Mouse (Mus musculus): Measurements from ENCODE around the gene Tal1. TPM values are rescaled to one million over a fixed set of nuclear protein-coding genes. Genes with fewer than 3 reads are reported as not detected.

Gene Tal1
- 2.5 and 4.0 TPM in 2 replicates for total RNA-seq (2014; rRNA removed)
- 0.34 and 0.54 TPM in 2 replicates for polyA plus RNA-seq (2015; fragmentation: Nextera tagmentation; extraction: Ambion mirVana)

DNA sequence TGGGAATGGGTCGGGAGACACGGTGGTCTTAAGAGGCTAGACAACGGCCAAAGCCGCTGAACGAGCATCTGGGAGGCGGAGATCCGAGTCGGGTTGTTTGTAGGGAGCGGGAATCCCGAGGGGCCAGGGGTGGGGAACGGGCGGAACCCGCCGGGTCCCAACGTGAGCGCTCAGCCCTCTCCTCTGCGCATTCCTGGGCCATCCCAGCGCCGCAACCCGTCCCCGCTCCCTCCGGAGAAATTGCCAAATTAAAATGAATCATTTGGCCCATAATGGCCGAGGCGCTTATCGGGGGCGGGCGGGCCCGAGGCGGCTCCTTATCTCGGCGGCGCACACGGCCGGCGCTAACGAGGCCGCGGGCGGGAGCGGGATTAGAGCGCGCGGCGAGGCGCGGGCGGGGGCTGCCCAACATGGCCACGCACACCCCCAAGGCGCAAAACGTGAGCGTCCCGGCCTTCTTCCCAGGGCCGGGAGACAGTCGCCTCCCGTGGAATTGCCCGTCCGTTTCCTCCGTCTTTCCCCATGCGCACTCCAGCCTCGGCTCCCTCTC lies at the start of gene Tal1:
Gene Tal1, plus strand, starts transcription at position 56 of the 550 bp plus-strand sequence.
- H3K9me3 ChIP-seq (ENCODE audit: low read length) = no peaks in the 10 kb centered on the region
- H3K36me3 ChIP-seq (ENCODE audit: insufficient read depth) = no peaks in the 10 kb centered on the region
- no peak for TF ChIP-seq CTCF (IDR thresholded peaks at IDR 0.05; ENCODE audit: low read depth)
- H3K9ac ChIP-seq = 0 out of 2 replicates have a peak within 1 kb of the TSS, but pooled peaks have one; percentile 14
- DNase-seq (peak; percentile 50), ATAC-seq (peak; percentile 38)
- under 1% methylated on average over 60 of the region's 60 CpGs for WGBS
- H3K4me1 ChIP-seq (ENCODE audit: insufficient read depth) = no peaks in the 10 kb centered on the region
- H3K27ac ChIP-seq (ENCODE audit: low read depth, low read length) = peak within 1 kb of the TSS; percentile 57
- H3K27me3 ChIP-seq (ENCODE audit: insufficient read depth, low read length) = peaks cover 84% of the 10 kb centered on the region
- peak within 1 kb of the TSS; percentile 44 for H3K4me2 ChIP-seq (ENCODE audit: low read depth)
- peak within 1 kb of the TSS; percentile 29 for H3K4me3 ChIP-seq (ENCODE audit: low read depth, low read length)

DNA sequence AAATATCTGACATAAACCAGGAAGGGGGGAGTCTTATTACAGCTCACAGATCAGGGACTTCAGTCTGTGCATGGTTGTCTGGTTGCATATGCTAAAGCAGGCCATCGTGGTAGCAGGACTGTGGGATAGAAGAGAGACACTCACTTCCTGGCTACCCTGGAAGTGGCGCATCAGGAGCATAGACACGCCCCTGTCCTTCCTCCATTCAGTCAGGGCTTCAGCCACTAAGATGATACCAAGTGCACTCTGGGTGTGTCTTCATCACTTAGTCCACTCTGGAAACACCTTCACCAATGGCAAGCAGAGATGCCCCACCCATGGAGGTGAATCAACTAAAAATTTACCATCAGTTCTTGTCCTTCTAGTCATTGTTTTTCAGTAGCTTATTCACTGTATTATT lies 42.0 kb upstream of the Tal1 start:
- ATAC-seq (no peak), DNase-seq (no peak)
- H3K4me3 ChIP-seq (ENCODE audit: low read depth, low read length) = no peak overlapping the region
- H3K27ac ChIP-seq (ENCODE audit: low read depth, low read length) = no peak overlapping the region
- H3K9ac ChIP-seq = no peak overlapping the region
- H3K9me3 ChIP-seq (ENCODE audit: low read length) = no peaks in the 10 kb centered on the region
- H3K4me2 ChIP-seq (ENCODE audit: low read depth) = no peak overlapping the region
- no peak for TF ChIP-seq CTCF (IDR thresholded peaks at IDR 0.05; ENCODE audit: low read depth)
- no peaks in the 10 kb centered on the region for H3K4me1 ChIP-seq (ENCODE audit: insufficient read depth)
- no peaks in the 10 kb centered on the region for H3K27me3 ChIP-seq (ENCODE audit: insufficient read depth, low read length)
- WGBS = 96% methylated on average over 3 of the region's 3 CpGs
- no peaks in the 10 kb centered on the region for H3K36me3 ChIP-seq (ENCODE audit: insufficient read depth)

GRCm38 (mm10) chr4:115019997-115020396 lies 36.2 kb upstream of the Tal1 start:
- H3K4me1 ChIP-seq (ENCODE audit: insufficient read depth) = no peaks in the 10 kb centered on the region
- no peaks in the 10 kb centered on the region for H3K9me3 ChIP-seq (ENCODE audit: low read length)
- no peak overlapping the region for H3K27ac ChIP-seq (ENCODE audit: low read depth, low read length)
- H3K4me3 ChIP-seq (ENCODE audit: low read depth, low read length) = no peak overlapping the region
- H3K27me3 ChIP-seq (ENCODE audit: insufficient read depth, low read length) = no peaks in the 10 kb centered on the region
- no peaks in the 10 kb centered on the region for H3K36me3 ChIP-seq (ENCODE audit: insufficient read depth)
- H3K9ac ChIP-seq = no peak overlapping the region
- ATAC-seq = no peak
- no peak for TF ChIP-seq CTCF (IDR thresholded peaks at IDR 0.05; ENCODE audit: low read depth)
- no peak for DNase-seq
- WGBS = 90% methylated on average over 3 of the region's 3 CpGs
- H3K4me2 ChIP-seq (ENCODE audit: low read depth) = no peak overlapping the region

DNA sequence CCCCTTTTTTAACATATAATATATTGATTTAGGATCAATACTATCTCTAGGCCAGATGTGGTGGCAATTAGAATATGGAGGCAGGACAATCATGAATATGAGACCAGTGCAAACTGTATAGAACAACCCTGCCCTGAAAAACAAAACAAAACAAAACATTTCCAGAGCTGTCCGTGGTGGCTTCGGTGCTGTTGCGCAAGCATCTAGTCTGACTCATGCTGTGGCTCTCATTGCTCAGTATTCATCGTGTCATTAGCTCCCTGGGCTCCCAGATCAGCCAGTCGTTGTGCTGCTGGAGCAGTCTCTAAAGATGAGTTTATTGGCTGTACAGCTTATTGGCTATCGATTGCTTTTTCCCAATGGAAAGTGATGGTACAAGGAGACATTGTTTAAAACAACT lies 21.2 kb upstream of the Tal1 start:
- no peaks in the 10 kb centered on the region for H3K36me3 ChIP-seq (ENCODE audit: insufficient read depth)
- no peak overlapping the region for H3K4me3 ChIP-seq (ENCODE audit: low read depth, low read length)
- no peak for TF ChIP-seq CTCF (IDR thresholded peaks at IDR 0.05; ENCODE audit: low read depth)
- no peak overlapping the region for H3K4me2 ChIP-seq (ENCODE audit: low read depth)
- ATAC-seq (no peak), DNase-seq (no peak)
- no peak overlapping the region for H3K9ac ChIP-seq
- no peaks in the 10 kb centered on the region for H3K9me3 ChIP-seq (ENCODE audit: low read length)
- 80% methylated on average over 6 of the region's 6 CpGs for WGBS
- no peaks in the 10 kb centered on the region for H3K4me1 ChIP-seq (ENCODE audit: insufficient read depth)
- H3K27me3 ChIP-seq (ENCODE audit: insufficient read depth, low read length) = no peaks in the 10 kb centered on the region
- H3K27ac ChIP-seq (ENCODE audit: low read depth, low read length) = no peak overlapping the region

DNA sequence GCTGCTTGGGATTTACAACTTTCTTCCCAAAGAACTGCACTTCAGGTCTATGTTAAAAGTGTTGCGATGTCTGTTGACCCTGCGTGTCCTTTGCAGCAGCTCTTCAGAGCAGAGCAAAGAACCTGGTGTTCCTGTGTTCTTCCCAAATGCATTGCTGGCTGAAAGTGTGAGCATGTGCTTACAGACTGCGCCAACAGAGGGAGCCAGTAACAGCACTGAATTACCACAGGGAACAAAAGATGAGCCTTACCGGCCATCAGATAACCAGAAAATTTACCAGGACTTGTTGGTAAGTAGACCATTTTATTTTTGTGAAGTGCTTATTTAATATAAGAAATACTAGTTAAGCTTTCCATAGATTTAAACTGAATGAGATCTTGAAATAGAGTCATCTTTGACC lies 18.0 kb upstream of the Tal1 start:
- Histone ChIP-seq H3K27me3 (ENCODE audit: insufficient read depth, low read length) (no peaks in the 10 kb centered on the region), H3K4me1 (ENCODE audit: insufficient read depth) (no peaks in the 10 kb centered on the region), H3K36me3 (ENCODE audit: insufficient read depth) (no peaks in the 10 kb centered on the region), H3K9me3 (ENCODE audit: low read length) (no peaks in the 10 kb centered on the region), H3K27ac (ENCODE audit: low read depth, low read length) (no peak overlapping the region), H3K4me2 (ENCODE audit: low read depth) (no peak overlapping the region), H3K4me3 (ENCODE audit: low read depth, low read length) (no peak overlapping the region), H3K9ac (no peak overlapping the region)
- ATAC-seq (peak; percentile 40; the same call in 1 of the 2 replicates), DNase-seq (peak; percentile 59)
- WGBS = 38% methylated on average over 4 of the region's 4 CpGs
- TF ChIP-seq CTCF (IDR thresholded peaks at IDR 0.05; ENCODE audit: low read depth) = peak; percentile 81

GRCm38 (mm10) chr4:115045621-115046020 lies 10.6 kb upstream of the Tal1 start:
- peaks cover 9% of the 10 kb centered on the region; the same call in 1 of the 2 replicates for H3K27me3 ChIP-seq (ENCODE audit: insufficient read depth, low read length)
- H3K36me3 ChIP-seq (ENCODE audit: insufficient read depth) = no peaks in the 10 kb centered on the region
- H3K9me3 ChIP-seq (ENCODE audit: low read length) = no peaks in the 10 kb centered on the region
- TF ChIP-seq CTCF (IDR thresholded peaks at IDR 0.05; ENCODE audit: low read depth) = no peak
- no peak overlapping the region for H3K27ac ChIP-seq (ENCODE audit: low read depth, low read length)
- H3K4me3 ChIP-seq (ENCODE audit: low read depth, low read length) = no peak overlapping the region
- WGBS = 73% methylated on average over 3 of the region's 3 CpGs
- no peak for ATAC-seq
- DNase-seq = no peak
- no peak overlapping the region for H3K9ac ChIP-seq
- no peaks in the 10 kb centered on the region for H3K4me1 ChIP-seq (ENCODE audit: insufficient read depth)
- H3K4me2 ChIP-seq (ENCODE audit: low read depth) = no peak overlapping the region

DNA sequence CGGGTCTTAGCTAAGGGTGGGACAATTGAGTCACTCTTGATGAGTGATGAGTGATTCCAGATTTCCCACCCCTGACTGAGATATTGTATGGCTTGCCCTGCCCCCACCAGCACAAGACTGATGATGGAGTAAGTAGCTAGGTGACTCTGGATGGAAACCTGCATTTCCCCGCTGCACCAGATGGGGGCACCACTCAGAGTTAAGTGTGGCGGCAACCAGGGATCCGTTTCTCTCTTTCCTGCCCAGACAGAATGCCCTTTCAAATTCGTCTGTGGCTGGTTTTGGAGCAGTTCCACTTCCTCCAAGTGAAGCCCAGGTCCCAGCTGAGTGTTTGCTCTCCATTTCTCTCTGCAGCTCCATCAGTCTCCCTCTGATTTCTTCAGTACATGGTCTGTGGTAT lies 8.5 kb upstream of the Tal1 start:
- no peak overlapping the region for H3K27ac ChIP-seq (ENCODE audit: low read depth, low read length)
- H3K4me1 ChIP-seq (ENCODE audit: insufficient read depth) = no peaks in the 10 kb centered on the region
- 3% methylated on average over 5 of the region's 5 CpGs for WGBS
- no peaks in the 10 kb centered on the region for H3K9me3 ChIP-seq (ENCODE audit: low read length)
- DNase-seq = no peak
- no peak overlapping the region for H3K4me3 ChIP-seq (ENCODE audit: low read depth, low read length)
- no peak overlapping the region for H3K4me2 ChIP-seq (ENCODE audit: low read depth)
- H3K36me3 ChIP-seq (ENCODE audit: insufficient read depth) = no peaks in the 10 kb centered on the region
- peaks cover 30% of the 10 kb centered on the region for H3K27me3 ChIP-seq (ENCODE audit: insufficient read depth, low read length)
- no peak for ATAC-seq
- peak; percentile 53 for TF ChIP-seq CTCF (IDR thresholded peaks at IDR 0.05; ENCODE audit: low read depth)
- no peak overlapping the region for H3K9ac ChIP-seq

All from forebrain, postnatal 0 days (tissue).